Mouse (Mus musculus) forebrain, embryonic 10.5 days (tissue): Measurements from ENCODE around the gene Rcor2. TPM values are rescaled to one million over a fixed set of nuclear protein-coding genes. Genes with fewer than 3 reads are reported as not detected.
A peak's percentile ranks its signal among the peaks of the same experiment; 100 is the strongest.

Source experiments
- DNase-seq: peaks from one replicate; pipeline ENCODE4 v3.0.0-alpha.2; 2017; ENCODE audit warnings: low spot score; ENCODE audit errors: extremely low spot score
- H3K27ac ChIP-seq: fragments of 300-500 bp; sonication (generic); 2 replicates; pipeline ENCODE4 v1.5.1; 2016; ENCODE audit warnings: mild to moderate bottlenecking
- H3K27me3 ChIP-seq: fragments of 300-500 bp; sonication (generic); 2 replicates; pipeline ENCODE4 v1.6.1; 2016; ENCODE audit warnings: mild to moderate bottlenecking; ENCODE audit not compliant: poor library complexity, severe bottlenecking
- H3K36me3 ChIP-seq: fragments of 300-500 bp; sonication (generic); replicated peaks from 2 replicates; pipeline ENCODE4 v1.6.1; 2016; ENCODE audit warnings: mild to moderate bottlenecking, moderate library complexity
- H3K4me1 ChIP-seq: fragments of 300-500 bp; sonication (generic); 2 replicates; pipeline ENCODE4 v1.6.1; 2016
- H3K4me3 ChIP-seq: fragments of 300-500 bp; sonication (generic); 2 replicates; pipeline ENCODE4 v1.5.1; 2016; ENCODE audit warnings: mild to moderate bottlenecking, moderate library complexity
- H3K9me3 ChIP-seq: fragments of 300-500 bp; sonication (generic); 2 replicates; pipeline ENCODE4 v1.6.1; 2016; ENCODE audit warnings: mild to moderate bottlenecking, moderate library complexity
- WGBS: fragments of 180-500 bp; shearing (Covaris S2); methylation state at CpG from one replicate; pipeline ENCODE4 v1.1.7; 2016; 5-methylcytosine and 5-hydroxymethylcytosine counted together
- polyA plus RNA-seq: library from polyadenylated mRNA; unstranded; fragments of >200 nt; fragmentation: Nextera tagmentation; extraction: Ambion mirVana; gene quantifications from 2 replicates; pipeline ENCODE4 v1.2.1, GENCODE M21; 2016

The Rcor2 gene
- polyA plus RNA-seq, 1 experiment from 2014 or later, result 64.0 TPM

DNA sequence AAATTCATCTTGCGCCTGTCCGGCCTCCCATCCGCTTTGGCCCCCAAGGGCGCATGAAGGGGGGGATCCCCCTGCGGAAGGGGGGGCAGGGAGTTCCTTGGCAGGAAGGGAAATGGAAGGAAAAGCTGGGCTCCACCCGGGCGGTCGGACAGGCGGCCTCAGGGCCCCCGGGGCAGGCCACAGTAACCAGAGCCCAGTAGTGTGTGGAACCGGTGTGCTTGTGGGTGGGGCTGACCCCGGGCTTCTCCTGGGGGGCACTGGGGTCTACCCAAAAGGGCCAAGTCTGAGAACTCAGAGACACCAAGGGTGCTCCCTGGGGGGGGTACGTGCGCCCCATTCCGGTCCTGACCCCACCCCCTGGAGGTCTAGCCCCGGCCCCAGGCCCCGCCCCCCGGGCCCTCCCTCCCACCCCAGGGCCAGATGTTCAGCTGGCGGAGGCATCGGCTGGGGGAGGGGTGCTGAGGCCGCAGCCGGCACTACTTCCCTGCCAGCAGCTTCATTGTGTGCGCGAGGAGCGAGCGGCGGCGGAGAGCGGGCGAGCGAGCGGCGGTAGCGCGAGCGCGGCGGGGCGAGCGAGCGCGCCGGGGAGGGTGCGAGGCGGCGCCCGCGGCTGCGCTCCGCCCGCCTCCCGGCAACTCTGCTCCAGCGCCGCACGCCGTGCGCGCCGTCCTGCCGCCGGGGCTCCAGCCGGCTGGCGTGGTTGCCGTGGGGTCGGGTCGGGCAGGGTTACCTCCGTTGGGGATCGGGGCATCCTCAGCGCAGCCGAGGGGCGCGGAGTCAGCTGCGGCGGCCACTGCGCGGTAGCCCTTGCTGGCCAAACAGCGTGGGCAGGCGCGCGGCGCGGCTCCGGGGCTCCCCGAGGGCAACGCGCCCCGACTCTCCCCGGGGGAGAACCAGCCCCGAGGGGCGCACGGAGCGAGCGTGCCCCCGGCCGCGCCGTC lies 926 bp downstream of the Rcor2 start:
- Histone ChIP-seq H3K4me1 (peaks cover 81% of the 10 kb centered on the region), H3K9me3 (peaks cover 3% of the 10 kb centered on the region; the same call in 1 of the 2 replicates), H3K27ac (peak overlapping the region; percentile 100), H3K4me3 (peak overlapping the region; percentile 97), H3K27me3 (no peaks in the 10 kb centered on the region), H3K36me3 (peaks cover 36% of the 10 kb centered on the region)
- WGBS, result under 1% methylated on average over 97 of the region's 97 CpGs
- DNase-seq, result peak; percentile 90

DNA sequence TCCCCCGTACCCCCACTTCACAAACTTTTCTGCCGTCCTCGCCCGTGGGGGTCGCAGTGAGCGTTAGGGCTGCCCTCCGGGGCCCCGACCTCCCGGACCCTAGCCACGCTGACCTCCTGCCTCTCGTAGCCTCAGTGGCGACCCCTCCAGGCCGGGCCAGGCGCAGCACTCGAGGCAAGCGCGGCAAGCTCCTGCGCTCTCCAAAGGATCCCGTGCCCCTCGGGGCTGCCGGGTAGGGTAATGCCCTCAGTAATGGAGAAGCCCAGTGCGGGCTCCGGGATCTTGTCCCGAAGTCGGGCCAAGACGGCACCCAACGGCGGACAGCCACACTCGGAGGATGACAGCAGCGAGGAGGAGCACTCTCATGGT lies 1.6 kb downstream of the Rcor2 start:
- Histone ChIP-seq H3K36me3 (peaks cover 42% of the 10 kb centered on the region), H3K9me3 (peaks cover 5% of the 10 kb centered on the region; the same call in 1 of the 2 replicates), H3K4me3 (peak overlapping the region; percentile 97), H3K27ac (peak overlapping the region; percentile 100), H3K4me1 (peaks cover 84% of the 10 kb centered on the region), H3K27me3 (no peaks in the 10 kb centered on the region)
- DNase-seq, result peak; percentile 88
- WGBS, result under 1% methylated on average over 30 of the region's 30 CpGs

DNA sequence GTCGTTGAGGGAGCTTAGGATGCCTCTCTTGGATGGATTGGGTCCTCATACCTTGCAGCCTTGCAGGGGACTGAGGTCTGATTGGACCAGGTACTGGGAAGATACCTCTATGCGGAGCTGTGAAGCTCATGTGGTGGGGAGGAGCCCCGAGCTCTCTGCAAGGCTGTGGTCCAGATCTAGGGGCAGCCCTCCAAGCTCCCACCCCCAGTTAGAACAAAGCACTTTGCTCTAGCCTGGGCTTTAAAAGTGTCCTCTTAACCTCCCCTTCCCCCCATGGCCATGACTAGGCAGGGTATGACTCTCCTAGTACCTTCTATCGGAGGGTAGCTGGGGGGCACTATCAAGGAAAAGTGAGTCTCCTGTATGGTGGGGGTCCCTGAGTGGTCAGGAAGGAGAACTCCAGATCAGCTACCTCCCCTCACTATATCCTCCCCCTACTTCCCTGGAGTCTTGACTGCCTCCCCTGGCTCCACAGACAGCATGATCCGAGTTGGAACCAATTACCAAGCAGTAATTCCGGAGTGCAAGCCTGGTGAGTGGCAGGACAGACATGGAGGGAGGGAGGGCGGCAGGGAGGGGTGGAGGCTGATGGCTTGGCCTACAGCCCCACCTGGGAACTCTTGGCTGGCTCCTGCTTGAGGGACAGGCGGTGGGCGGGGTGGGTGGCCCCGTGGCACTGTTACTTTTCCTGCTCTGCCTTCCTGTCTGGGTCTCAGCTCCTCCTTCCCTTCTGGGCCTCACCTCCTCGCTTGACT lies 2.3 kb downstream of the Rcor2 start:
- Histone ChIP-seq H3K27me3 (no peaks in the 10 kb centered on the region), H3K36me3 (peaks cover 50% of the 10 kb centered on the region), H3K27ac (peak overlapping the region; percentile 100), H3K4me1 (peaks cover 84% of the 10 kb centered on the region), H3K4me3 (peak overlapping the region; percentile 97), H3K9me3 (peaks cover 5% of the 10 kb centered on the region; the same call in 1 of the 2 replicates)
- no peak for DNase-seq
- 13% methylated on average over 11 of the region's 11 CpGs for WGBS

DNA sequence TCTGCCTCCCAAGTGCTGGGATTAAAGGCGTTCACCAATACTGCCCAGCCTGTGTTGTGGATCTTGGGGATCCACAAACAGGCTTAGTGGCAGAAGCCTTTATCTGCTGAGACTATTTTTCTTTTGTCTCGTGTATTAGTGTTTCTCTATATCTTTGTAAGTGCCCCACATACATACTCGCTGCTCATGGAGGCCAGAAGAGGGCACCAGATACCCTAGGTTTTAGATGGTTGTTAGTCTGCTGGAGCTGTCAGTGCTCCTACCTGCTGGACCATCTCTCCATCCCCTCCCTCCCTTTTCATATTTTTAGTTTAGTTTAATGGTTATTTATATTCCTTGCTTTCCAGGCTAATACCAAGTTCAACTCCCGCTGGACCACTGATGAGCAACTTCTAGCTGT lies 6.4 kb downstream of the Rcor2 start:
- peaks cover 79% of the 10 kb centered on the region for H3K4me1 ChIP-seq
- H3K36me3 ChIP-seq, result peaks cover 90% of the 10 kb centered on the region
- H3K27ac ChIP-seq, result no peak overlapping the region
- no peak for DNase-seq
- H3K9me3 ChIP-seq, result peaks cover 5% of the 10 kb centered on the region; the same call in 1 of the 2 replicates
- H3K27me3 ChIP-seq, result no peaks in the 10 kb centered on the region
- 93% methylated on average over 4 of the region's 4 CpGs for WGBS
- no peak overlapping the region for H3K4me3 ChIP-seq

DNA sequence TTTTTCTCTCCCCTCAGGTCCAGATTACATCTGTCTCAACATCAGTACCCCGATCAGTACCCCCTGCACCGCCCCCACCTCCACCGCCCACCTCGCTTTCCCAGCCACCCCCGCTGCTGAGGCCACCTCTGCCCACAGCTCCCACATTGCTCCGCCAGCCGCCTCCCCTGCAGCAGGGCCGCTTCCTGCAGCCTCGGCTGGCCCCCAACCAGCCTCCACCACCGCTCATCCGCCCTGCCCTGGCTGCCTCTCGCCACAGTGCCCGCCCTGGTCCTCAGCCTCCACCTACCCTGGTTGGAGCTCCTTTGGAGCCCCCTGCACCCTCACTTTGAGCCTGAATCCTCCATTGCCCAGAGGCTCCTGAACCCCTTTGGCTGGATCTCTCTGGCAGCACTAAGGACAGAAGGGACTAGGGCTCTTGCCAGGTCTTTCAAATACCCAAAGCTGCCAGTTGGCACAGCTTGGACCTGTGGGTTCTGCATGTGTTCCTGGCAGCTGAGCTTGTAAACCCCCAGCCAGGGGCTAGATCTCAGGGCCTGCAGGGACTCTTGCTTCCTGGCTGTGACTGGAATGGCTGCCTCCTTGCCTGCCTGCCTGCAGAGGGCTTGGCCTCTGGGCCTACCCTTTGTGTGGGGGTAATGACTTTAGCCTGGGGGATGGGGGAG lies 7.3 kb downstream of the Rcor2 start:
- peak overlapping the region; percentile 19; the same call in 1 of the 2 replicates for H3K4me3 ChIP-seq
- H3K27me3 ChIP-seq, result no peaks in the 10 kb centered on the region
- 85% methylated on average over 13 of the region's 13 CpGs for WGBS

DNA sequence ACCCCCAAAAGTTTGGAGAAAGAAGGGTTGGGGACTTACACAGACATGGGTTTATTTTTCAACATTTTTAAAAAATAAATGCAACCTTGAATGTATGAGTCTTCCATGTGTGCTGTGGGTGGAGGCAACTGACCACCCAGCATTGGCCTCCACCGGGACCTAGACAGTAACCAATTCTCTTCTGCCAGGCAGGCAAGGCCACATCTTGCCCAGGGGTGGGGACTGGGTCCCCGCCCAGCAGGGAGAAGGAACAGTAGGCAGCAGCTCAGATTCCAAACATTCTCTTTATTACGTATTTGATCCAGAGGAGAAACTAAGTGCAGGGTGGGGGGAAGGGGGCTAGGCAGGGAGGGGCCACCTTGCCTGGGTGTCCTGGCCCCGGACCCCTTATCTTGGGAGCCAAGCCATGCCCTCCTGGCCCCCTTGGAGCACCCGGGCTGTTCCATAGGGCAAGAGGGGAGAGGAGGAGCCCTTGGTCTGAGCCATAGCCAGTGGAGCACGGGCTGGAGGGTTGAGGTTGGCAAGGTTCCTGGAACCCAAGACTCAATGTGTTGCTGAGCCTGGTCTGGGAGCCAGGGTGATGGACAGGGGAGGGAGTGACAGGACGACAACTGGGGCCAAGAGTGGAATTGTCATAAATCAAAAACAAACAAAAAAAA lies 8.1 kb downstream of the Rcor2 start:
- H3K9me3 ChIP-seq, result peaks cover 5% of the 10 kb centered on the region; the same call in 1 of the 2 replicates
- peaks cover 99% of the 10 kb centered on the region for H3K36me3 ChIP-seq
- DNase-seq, result no peak
- H3K27ac ChIP-seq, result 0 out of 2 replicates have a peak overlapping the region, but pooled peaks have one; percentile 62
- peaks cover 63% of the 10 kb centered on the region for H3K4me1 ChIP-seq
- no peak overlapping the region for H3K4me3 ChIP-seq
- H3K27me3 ChIP-seq, result no peaks in the 10 kb centered on the region
- WGBS, result 68% methylated on average over 7 of the region's 7 CpGs

More for the DNA sequence above, 7.3 kb downstream of the Rcor2 start:
- Histone ChIP-seq H3K27ac (peak overlapping the region; percentile 61), H3K36me3 (peaks cover 100% of the 10 kb centered on the region), H3K4me1 (peaks cover 71% of the 10 kb centered on the region), H3K9me3 (peaks cover 5% of the 10 kb centered on the region; the same call in 1 of the 2 replicates)
- DNase-seq, result no peak

DNA sequence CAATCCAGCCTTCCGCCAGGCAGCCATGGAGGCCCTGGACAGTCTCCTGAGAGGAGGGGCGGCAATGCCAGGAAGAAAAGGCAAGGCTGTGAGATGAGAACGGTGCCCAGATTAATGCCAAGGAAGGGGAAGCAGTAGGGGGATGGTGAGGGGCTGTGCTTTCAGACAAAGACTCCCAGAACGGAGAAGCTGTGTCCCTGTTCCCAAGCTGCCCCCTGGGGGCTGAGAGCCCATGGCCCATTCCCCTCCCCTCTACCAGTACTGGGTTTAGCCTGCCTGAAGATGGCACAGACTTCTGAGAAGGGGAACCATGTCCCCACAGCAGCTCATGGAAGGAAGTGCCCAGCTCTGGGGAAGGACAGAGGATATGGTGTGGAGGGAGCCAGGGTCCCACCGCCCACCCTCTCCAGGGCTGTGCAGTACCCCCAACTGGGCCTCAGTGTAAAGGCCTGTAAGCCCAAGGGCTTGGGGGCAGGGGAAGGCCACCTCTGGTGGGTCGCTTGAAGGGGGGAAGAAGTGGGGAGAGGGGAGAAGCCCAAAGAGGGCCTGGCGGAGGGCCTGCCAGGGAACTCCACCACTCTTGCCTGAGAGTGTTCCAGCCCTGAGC lies 9.0 kb downstream of the Rcor2 start:
- DNase-seq, result no peak
- Histone ChIP-seq H3K36me3 (peaks cover 99% of the 10 kb centered on the region), H3K4me3 (peak overlapping the region; percentile 14; the same call in 1 of the 2 replicates), H3K27me3 (no peaks in the 10 kb centered on the region), H3K27ac (peak overlapping the region; percentile 78), H3K9me3 (peaks cover 5% of the 10 kb centered on the region; the same call in 1 of the 2 replicates), H3K4me1 (peaks cover 54% of the 10 kb centered on the region)
- 36% methylated on average over 7 of the region's 7 CpGs for WGBS

DNA sequence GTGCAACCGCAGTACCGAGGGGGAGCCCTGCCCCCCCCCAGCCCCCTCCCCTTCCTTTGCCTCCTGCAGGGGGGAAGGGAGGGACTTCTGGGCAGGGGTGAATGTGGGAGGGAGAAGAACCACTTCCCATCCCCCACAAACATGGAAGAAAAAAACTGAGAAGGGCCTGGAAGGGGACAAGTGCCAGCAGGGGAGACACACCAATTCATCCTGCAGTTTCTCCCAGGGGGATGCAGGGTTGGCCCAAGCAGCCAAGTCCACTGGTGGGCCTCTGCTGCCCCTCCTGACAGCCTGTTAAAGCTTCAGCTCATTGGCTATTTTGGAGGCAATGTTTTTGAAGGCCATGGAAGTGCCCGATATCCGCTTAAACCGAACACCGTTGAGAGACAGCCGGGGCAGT lies 9.7 kb downstream of the Rcor2 start:
- Histone ChIP-seq H3K27me3 (no peaks in the 10 kb centered on the region), H3K4me1 (peaks cover 48% of the 10 kb centered on the region), H3K9me3 (peaks cover 5% of the 10 kb centered on the region; the same call in 1 of the 2 replicates), H3K4me3 (no peak overlapping the region), H3K27ac (peak overlapping the region; percentile 78), H3K36me3 (peaks cover 99% of the 10 kb centered on the region)
- no peak for DNase-seq
- WGBS, result 69% methylated on average over 7 of the region's 7 CpGs

DNA sequence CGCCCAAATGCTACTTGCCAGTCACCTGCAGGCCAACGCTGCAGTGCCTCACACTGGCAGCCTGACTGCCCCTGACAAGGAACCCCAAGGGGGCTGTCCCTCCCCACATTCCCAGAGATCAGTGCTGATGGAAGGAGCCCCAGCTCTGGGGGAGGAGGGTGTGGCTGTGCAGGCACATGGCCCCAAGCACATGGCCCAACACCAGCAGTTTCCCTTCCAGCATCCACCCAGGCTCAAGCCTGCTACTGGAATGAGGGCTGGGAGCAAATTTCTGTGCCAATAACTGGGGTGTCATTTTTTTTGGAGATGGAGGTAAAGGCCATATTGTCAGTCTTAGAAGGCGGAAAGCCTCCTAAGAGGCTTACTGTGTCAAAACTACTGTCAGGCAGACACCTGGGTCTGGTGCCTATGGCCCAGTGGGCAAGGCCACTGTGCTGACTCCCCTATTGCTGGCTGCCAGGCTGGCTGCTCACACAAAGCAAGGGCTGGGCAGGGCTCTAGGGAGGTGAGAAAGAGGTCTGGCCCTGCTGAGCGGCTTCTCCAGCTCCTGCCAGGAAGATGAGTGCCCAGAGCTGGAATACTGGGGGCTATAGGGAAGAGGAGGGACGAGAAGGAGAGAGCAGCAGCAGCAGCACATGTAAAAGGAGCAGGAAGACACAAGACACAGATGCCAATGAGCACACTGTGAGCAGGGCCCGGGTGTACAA lies 11.2 kb downstream of the Rcor2 start:
- WGBS, result 76% methylated on average over 6 of the region's 6 CpGs
- peaks cover 99% of the 10 kb centered on the region for H3K36me3 ChIP-seq
- peak overlapping the region; percentile 51; the same call in 1 of the 2 replicates for H3K27ac ChIP-seq
- H3K4me3 ChIP-seq, result 0 out of 2 replicates have a peak overlapping the region, but pooled peaks have one; percentile 9
- DNase-seq, result no peak
- H3K27me3 ChIP-seq, result no peaks in the 10 kb centered on the region
- H3K9me3 ChIP-seq, result no peaks in the 10 kb centered on the region
- H3K4me1 ChIP-seq, result peaks cover 41% of the 10 kb centered on the region

DNA sequence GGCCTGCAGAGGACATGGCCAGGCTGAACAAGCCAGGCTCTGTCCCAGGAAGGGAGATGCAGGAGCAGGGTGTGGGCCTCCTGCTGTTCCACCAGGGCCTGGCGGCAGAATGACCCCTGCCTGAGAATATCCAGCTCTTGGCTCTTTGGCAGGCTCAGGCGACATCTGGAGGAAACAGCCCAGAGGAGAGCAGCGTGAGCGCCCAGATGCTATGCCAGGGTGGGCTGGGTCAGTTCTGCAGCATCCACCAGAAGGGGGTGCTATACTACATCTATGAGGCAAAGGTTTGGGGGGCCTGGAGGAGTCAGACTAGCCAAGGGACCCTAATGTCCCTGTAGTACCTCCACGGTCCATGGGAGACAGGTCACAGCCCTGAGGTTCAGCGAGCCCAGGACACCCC lies 12.0 kb downstream of the Rcor2 start:
- Histone ChIP-seq H3K27ac (0 out of 2 replicates have a peak overlapping the region, but pooled peaks have one; percentile 51), H3K4me3 (0 out of 2 replicates have a peak overlapping the region, but pooled peaks have one; percentile 9), H3K9me3 (no peaks in the 10 kb centered on the region), H3K27me3 (no peaks in the 10 kb centered on the region), H3K4me1 (peaks cover 35% of the 10 kb centered on the region), H3K36me3 (peaks cover 99% of the 10 kb centered on the region)
- DNase-seq, result no peak
- 39% methylated on average over 6 of the region's 6 CpGs for WGBS
